Mouse (Mus musculus) induced T-regulatory cell, adult 2 months (primary cell): Measurements from ENCODE around the gene Klhl5.
A peak's percentile ranks its signal among the peaks of the same experiment; 100 is the strongest.

Experiments
- DNase-seq: peaks from one replicate; pipeline ENCODE4 v3.0.0-alpha.2; 2012; ENCODE audit warnings: low read depth

Gene Klhl5

GRCm38 (mm10) chr5:65106876-65107772 lies at the start of gene Klhl5:
Gene Klhl5, plus strand, starts transcription at chr5:65107539.
- DNase-seq, result peak; percentile 90

DNA sequence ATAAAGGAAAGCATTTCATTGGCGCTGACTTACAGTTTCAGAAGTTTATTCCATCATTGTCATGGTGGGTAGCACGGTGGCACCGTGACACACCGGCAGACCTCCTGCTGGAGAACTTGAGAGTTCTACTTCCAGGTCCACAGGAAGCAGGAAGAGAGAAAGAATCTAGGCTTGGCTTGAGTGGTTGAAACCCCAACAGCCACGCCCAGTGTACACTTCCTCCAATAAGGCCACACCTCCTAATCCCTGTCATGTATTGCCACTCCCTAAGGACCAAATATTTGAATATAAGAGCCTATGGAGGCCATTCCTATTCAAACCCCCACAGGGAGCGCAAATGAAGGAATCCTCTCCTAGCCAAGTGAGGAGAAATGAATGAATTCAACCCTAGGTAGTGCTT lies 49.7 kb upstream of the Klhl5 start:
- DNase-seq, result no peak

DNA sequence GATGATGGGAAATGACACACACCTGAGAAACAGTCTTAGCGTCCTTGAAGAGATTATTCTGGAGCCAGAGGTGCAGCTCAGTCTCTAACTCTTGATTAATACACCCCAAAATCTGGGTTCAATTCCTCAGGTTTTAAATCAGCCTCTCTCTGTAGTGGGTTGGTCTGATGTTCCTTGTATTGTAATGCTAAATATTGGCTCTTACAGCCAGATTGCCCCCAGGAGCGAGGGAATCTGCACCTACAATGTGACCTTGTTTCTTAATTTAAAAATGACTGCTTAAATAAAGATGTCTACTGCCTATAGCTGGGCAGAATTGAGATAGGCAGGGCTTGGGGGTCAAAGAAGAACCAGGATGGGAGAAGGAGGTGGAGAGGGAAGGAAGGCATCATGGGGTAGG lies 47.5 kb upstream of the Klhl5 start:
- DNase-seq, result no peak

DNA sequence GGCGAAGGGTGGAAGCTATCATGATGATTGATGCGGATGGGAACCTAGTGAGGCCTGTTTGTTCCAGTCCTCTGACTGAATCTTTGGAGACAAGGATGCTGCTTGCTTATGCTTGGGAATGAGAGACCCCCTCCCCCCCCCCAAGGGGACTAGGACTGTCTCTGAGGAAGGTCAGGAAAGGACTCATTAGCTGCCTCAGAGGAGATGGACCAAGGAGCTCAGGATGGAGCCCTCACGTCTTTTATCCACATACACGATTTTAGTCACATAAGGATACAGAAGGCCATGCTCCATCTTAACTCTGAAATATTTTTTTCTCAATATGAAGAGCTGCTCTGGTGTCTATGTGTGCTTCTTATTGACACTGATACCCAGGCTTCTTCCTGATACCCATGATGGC lies 45.1 kb upstream of the Klhl5 start:
- DNase-seq, result no peak

- no peak for DNase-seq
These were observed 44.1 kb upstream of the Klhl5 start for GRCm38 (mm10) chr5:65063266-65063665.

GRCm38 (mm10) chr5:65068166-65068565 lies 39.2 kb upstream of the Klhl5 start:
- no peak for DNase-seq

- no peak for DNase-seq
These were observed 37.5 kb upstream of the Klhl5 start for GRCm38 (mm10) chr5:65069872-65070271.

DNA sequence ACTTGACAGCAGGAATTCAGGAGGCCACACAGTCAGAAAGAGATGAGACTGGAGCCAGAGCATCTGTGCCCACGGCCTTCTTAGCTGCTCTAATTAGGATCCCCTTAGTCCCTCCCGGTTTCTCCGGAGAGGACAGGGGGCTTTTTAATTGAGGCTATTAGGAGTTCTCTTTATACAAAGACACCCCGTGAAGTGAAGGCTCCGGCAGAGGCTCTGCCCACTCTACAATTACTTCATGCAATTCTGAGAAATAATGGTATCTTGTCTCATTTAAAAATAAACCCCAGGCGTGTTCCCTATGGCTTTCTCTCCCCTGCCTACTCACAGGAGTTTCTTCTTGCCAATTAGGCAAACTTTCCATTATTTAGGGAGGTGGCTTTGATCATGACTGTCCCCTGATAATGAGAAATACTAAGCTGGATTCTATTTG lies 35.6 kb upstream of the Klhl5 start:
- no peak for DNase-seq

GRCm38 (mm10) chr5:65073247-65073646 lies 34.1 kb upstream of the Klhl5 start:
- peak; percentile 76 for DNase-seq

- DNase-seq, result no peak
These were observed 32.6 kb upstream of the Klhl5 start for GRCm38 (mm10) chr5:65074693-65075092.

- DNase-seq, result no peak
These were observed 31.3 kb upstream of the Klhl5 start for GRCm38 (mm10) chr5:65076087-65076486.

- peak; percentile 38 for DNase-seq
These were observed 30.6 kb upstream of the Klhl5 start for GRCm38 (mm10) chr5:65076748-65077147.

- peak; percentile 70 for DNase-seq
These were observed 29.3 kb upstream of the Klhl5 start for GRCm38 (mm10) chr5:65078081-65078480.

- DNase-seq, result no peak
These were observed 27.5 kb upstream of the Klhl5 start for GRCm38 (mm10) chr5:65079881-65080280.

DNA sequence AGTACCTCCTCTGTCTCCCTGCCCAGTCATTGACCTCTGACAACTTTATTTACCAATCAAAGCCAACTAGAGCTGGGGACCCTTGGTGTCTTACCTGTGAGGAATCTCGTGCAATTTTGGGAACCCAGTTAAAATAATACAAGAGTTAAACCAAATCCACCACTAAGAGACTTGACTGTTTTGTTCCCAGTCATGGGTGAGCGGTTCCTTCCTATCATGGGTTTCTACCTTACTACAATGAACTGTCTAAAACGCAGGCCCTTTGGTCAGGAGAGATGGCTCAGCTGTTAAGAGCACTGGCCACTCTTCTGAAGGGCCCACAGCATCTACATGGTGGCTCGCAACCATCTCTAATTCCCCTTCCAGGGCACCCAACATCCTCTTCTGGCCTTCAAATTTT lies 25.5 kb upstream of the Klhl5 start:
- DNase-seq, result no peak

DNA sequence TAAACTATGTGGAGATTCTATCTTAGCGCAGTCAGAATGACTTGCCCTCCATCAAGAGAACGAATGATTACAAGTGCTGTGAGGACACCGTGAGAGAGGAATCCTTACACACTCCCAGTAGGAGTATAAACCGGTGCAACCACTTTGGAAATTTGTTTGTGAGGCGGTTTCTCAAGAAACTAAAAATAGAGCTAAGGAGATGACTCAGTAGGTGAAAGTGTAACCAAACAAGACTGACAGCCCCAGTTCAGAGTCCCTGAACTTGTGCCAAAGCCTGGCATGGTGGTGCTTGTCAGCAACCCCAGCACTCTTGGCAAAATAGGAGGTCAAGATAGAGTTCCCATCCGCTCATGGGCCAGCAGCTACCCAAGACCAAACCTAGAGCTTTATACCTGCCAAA lies 20.8 kb upstream of the Klhl5 start:
- DNase-seq, result no peak

DNA sequence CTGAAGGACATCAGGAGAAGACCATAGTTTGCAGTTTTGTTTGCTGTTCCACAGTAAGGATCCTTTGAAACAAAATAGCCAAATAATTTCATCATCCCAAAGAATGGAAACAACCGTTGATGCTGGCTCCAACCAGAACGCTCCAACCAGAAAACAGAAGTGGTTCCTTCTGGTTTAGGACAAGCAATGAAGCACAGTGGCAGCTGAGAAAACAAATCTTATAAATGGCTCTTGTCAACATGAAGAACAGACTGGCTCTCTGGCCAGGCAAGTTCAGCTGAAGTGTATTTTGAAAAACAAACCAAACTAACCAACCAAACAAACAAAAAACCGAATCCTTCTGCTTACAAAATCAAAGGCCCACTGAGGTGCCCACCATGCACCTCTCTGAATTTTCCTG lies 17.6 kb upstream of the Klhl5 start:
- DNase-seq, result no peak

GRCm38 (mm10) chr5:65091184-65091858 lies 16.0 kb upstream of the Klhl5 start:
- DNase-seq, result peak; percentile 81

DNA sequence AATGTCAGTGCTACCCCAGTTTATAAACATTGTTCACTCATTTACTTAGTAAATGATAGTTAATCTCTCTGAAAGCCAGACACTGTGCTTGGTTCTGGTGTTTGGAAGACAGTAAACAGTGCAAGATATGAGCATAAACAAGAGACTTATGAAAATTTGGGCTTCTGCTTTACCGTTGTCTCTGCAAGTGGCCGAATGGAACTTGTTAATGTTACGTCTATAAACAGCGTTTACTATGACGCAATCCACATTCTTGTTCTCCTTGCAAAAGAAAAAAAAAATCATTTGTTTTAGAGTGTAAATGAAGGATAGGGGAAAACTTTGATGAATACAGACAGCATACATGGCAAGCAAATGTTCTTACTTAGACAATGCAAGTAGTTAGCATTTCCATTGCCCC lies 15.4 kb upstream of the Klhl5 start, which contains the start of gene Tmem156:
Gene Tmem156, minus strand, starts transcription at position 212 of the 400 bp plus-strand sequence.
- DNase-seq, result no peak

GRCm38 (mm10) chr5:65093769-65094168 lies 13.6 kb upstream of the Klhl5 start:
- no peak for DNase-seq

DNA sequence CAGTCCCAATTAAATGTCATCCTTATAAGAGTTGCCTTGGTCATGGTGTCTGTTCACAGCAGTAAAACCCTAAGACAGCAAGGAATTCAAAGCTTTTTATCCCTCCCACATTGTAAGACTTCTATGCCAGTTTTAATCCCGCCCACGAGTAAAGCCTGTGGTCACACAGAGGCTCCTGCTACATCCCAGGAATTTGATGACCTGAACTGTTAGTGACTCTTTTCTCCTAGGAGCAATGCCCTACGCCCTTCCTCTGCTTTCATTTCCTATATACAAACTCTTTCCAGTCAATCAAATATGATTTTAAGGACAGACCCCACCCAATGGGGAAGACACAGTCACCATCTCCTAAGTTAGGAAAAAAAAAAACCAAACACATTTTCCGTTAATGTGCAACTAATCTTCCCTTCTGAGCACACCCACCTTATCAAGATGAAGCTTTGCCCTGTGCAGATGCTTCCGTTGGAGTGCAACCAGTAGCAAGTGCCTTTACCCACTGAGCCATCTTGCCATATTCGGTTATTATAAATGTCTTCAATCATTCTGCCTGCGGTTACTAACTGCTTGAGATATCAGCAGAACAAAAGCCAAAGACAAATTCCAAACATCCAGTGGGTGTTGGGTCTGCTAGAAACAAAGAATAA lies 12.3 kb upstream of the Klhl5 start:
- no peak for DNase-seq

- no peak for DNase-seq
These were observed 11.3 kb upstream of the Klhl5 start for GRCm38 (mm10) chr5:65096082-65096481.

- DNase-seq, result no peak
These were observed 10.5 kb upstream of the Klhl5 start for GRCm38 (mm10) chr5:65096805-65097204.
